Mouse (Mus musculus) thymus, postnatal 10 days (tissue): ENCODE measurements around the gene Adamts2.

ENCODE experiments used
- DNase-seq, 2 experiments: peaks; one replicate each; pipeline ENCODE4 v3.0.0; 2021; ENCODE audit warnings: low spot score in 2 of 2

Gene Adamts2

GRCm38 (mm10) chr11:50601641-50602355, at the start of gene Adamts2:
TSS of gene Adamts2 (plus strand) at chr11:50602084.
- DNase-seq = peak; percentile 31 to 49

- DNase-seq = no peak
Measured at GRCm38 (mm10) chr11:50557064-50557463, 44.8 kb upstream of the Adamts2 start.

- peak in 1 of 2 experiments; percentile 31 for DNase-seq
Measured at GRCm38 (mm10) chr11:50559108-50559507, 42.8 kb upstream of the Adamts2 start.

- peak; percentile 66 to 72 for DNase-seq
Measured at GRCm38 (mm10) chr11:50565466-50566211, 36.2 kb upstream of the Adamts2 start.

- no peak for DNase-seq
Measured at GRCm38 (mm10) chr11:50571448-50571847, 30.4 kb upstream of the Adamts2 start.

- peak; percentile 16 to 44 for DNase-seq
Measured at GRCm38 (mm10) chr11:50576521-50576920, 25.4 kb upstream of the Adamts2 start.

- peak; percentile 32 to 69 for DNase-seq
Measured at GRCm38 (mm10) chr11:50587026-50587425, 14.9 kb upstream of the Adamts2 start.

GRCm38 (mm10) chr11:50587787-50588186, 14.1 kb upstream of the Adamts2 start:
- peak; percentile 35 to 73 for DNase-seq

- peak in 1 of 2 experiments; percentile 60 for DNase-seq
Measured at GRCm38 (mm10) chr11:50589060-50589459, 12.8 kb upstream of the Adamts2 start.

GRCm38 (mm10) chr11:50591053-50591452, 10.8 kb upstream of the Adamts2 start:
- DNase-seq = no peak

GRCm38 (mm10) chr11:50592892-50593553, 8.9 kb upstream of the Adamts2 start:
- DNase-seq = no peak

GRCm38 (mm10) chr11:50596571-50596970, 5.3 kb upstream of the Adamts2 start:
- DNase-seq = no peak

GRCm38 (mm10) chr11:50599156-50599555, 2.7 kb upstream of the Adamts2 start:
- no peak for DNase-seq

- DNase-seq = no peak
Measured at GRCm38 (mm10) chr11:50602356-50603081, 635 bp downstream of the Adamts2 start.

GRCm38 (mm10) chr11:50603082-50603910, 1.4 kb downstream of the Adamts2 start:
- peak; percentile 29 to 59 for DNase-seq

- no peak for DNase-seq
Measured at GRCm38 (mm10) chr11:50604371-50604770, 2.5 kb downstream of the Adamts2 start.

GRCm38 (mm10) chr11:50611181-50611580, 9.3 kb downstream of the Adamts2 start:
- no peak for DNase-seq

- no peak for DNase-seq
Measured at GRCm38 (mm10) chr11:50617015-50617543, 15.2 kb downstream of the Adamts2 start.

GRCm38 (mm10) chr11:50620926-50621325, 19.0 kb downstream of the Adamts2 start:
- DNase-seq = no peak

- DNase-seq = no peak
Measured at GRCm38 (mm10) chr11:50621364-50621763, 19.5 kb downstream of the Adamts2 start.
